Mouse (Mus musculus): ENCODE measurements around the gene Mc3r.

The Mc3r gene

GRCm38 (mm10) chr2:172248106-172248764 is at the start of gene Mc3r:
TSS of gene Mc3r (plus strand) at chr2:172248492.
- DNase-seq (ENCODE audit: low read depth, low spot score): no peak

GRCm38 (mm10) chr2:172201998-172202780 is 46.1 kb upstream of the Mc3r start:
- DNase-seq (ENCODE audit: low read depth, low spot score): no peak

GRCm38 (mm10) chr2:172207003-172207402 is 41.3 kb upstream of the Mc3r start:
- peak; percentile 34 for DNase-seq (ENCODE audit: low read depth, low spot score)

GRCm38 (mm10) chr2:172213480-172213879 is 34.8 kb upstream of the Mc3r start:
- DNase-seq (ENCODE audit: low read depth, low spot score): no peak

- no peak for DNase-seq (ENCODE audit: low read depth, low spot score)
Observed at GRCm38 (mm10) chr2:172214336-172214735, 34.0 kb upstream of the Mc3r start.

- DNase-seq (ENCODE audit: low read depth, low spot score): peak; percentile 20
Observed at GRCm38 (mm10) chr2:172215508-172216162, 32.7 kb upstream of the Mc3r start.

GRCm38 (mm10) chr2:172216163-172216915 is 32.0 kb upstream of the Mc3r start:
- no peak for DNase-seq (ENCODE audit: low read depth, low spot score)

- DNase-seq (ENCODE audit: low read depth, low spot score): no peak
Observed at GRCm38 (mm10) chr2:172217886-172218285, 30.4 kb upstream of the Mc3r start.

- no peak for DNase-seq (ENCODE audit: low read depth, low spot score)
Observed at GRCm38 (mm10) chr2:172219186-172219585, 29.1 kb upstream of the Mc3r start.

- DNase-seq (ENCODE audit: low read depth, low spot score): peak; percentile 8
Observed at GRCm38 (mm10) chr2:172221656-172222393, 26.5 kb upstream of the Mc3r start.

GRCm38 (mm10) chr2:172222394-172222785 is 25.9 kb upstream of the Mc3r start:
- no peak for DNase-seq (ENCODE audit: low read depth, low spot score)

GRCm38 (mm10) chr2:172222891-172223290 is 25.4 kb upstream of the Mc3r start:
- DNase-seq (ENCODE audit: low read depth, low spot score): no peak

GRCm38 (mm10) chr2:172223451-172224200 is 24.7 kb upstream of the Mc3r start:
- no peak for DNase-seq (ENCODE audit: low read depth, low spot score)

- no peak for DNase-seq (ENCODE audit: low read depth, low spot score)
Observed at GRCm38 (mm10) chr2:172226945-172227344, 21.3 kb upstream of the Mc3r start.

GRCm38 (mm10) chr2:172227808-172228207 is 20.5 kb upstream of the Mc3r start:
- no peak for DNase-seq (ENCODE audit: low read depth, low spot score)

GRCm38 (mm10) chr2:172229190-172229589 is 19.1 kb upstream of the Mc3r start:
- DNase-seq (ENCODE audit: low read depth, low spot score): no peak

GRCm38 (mm10) chr2:172230126-172230525 is 18.2 kb upstream of the Mc3r start:
- no peak for DNase-seq (ENCODE audit: low read depth, low spot score)

- DNase-seq (ENCODE audit: low read depth, low spot score): no peak
Observed at GRCm38 (mm10) chr2:172238220-172238619, 10.1 kb upstream of the Mc3r start.

GRCm38 (mm10) chr2:172241031-172241430 is 7.3 kb upstream of the Mc3r start:
- DNase-seq (ENCODE audit: low read depth, low spot score): no peak

GRCm38 (mm10) chr2:172245497-172245896 is 2.8 kb upstream of the Mc3r start:
- no peak for DNase-seq (ENCODE audit: low read depth, low spot score)

Data from skeletal muscle tissue, adult 2 months (tissue).